Mouse (Mus musculus) midbrain, embryonic 11.5 days (tissue): ENCODE measurements at regions not wholly inside any gene's neighbourhood (a gene's known extent, or its start where the extent isn't known, plus 50 kb on each side); places are given as distances from the start of the nearest gene placed in this dataset.

Source experiments
- ATAC-seq: fragments of 200-750 bp; cut with Nextera tagmentation; 2 replicates; pipeline ENCODE4 v1.8.0; 2017; ENCODE audit warnings: moderate TSS enrichment, moderate library complexity; ENCODE audit not compliant: low FRiP score
- DNase-seq: peaks from one replicate; pipeline ENCODE4 v3.0.0; 2015; ENCODE audit warnings: low spot score; ENCODE audit errors: missing footprints
- H3K27ac ChIP-seq: fragments of 300-500 bp; sonication (generic); 2 replicates; pipeline ENCODE4 v1.5.1; 2014; ENCODE audit warnings: low read depth, low read length
- H3K27me3 ChIP-seq: fragments of 300-500 bp; sonication (generic); 2 replicates; pipeline ENCODE4 v1.6.1; 2014; ENCODE audit warnings: mild to moderate bottlenecking, low read length, moderate library complexity, mixed read lengths; ENCODE audit not compliant: control insufficient read depth, insufficient read depth
- H3K36me3 ChIP-seq: fragments of 300-500 bp; sonication (generic); 2 replicates; pipeline ENCODE4 v1.6.1; 2014; ENCODE audit warnings: mild to moderate bottlenecking, low read length, moderate library complexity, mixed read lengths; ENCODE audit not compliant: control insufficient read depth, insufficient read depth
- H3K4me1 ChIP-seq: fragments of 300-500 bp; sonication (generic); 2 replicates; pipeline ENCODE4 v1.6.1; 2014; ENCODE audit warnings: low read length; ENCODE audit not compliant: control insufficient read depth, insufficient read depth
- H3K4me2 ChIP-seq: fragments of 300-500 bp; sonication (generic); 2 replicates; pipeline ENCODE4 v1.6.1; 2014; ENCODE audit warnings: mild to moderate bottlenecking, moderate library complexity
- H3K4me3 ChIP-seq: fragments of 300-500 bp; sonication (generic); 2 replicates; pipeline ENCODE4 v1.5.1; 2014; ENCODE audit warnings: low read depth, low read length
- H3K9ac ChIP-seq: fragments of 300-500 bp; sonication (generic); 2 replicates; pipeline ENCODE4 v1.6.1; 2014; ENCODE audit warnings: low read length
- H3K9me3 ChIP-seq: fragments of 300-500 bp; sonication (generic); 2 replicates; pipeline ENCODE4 v1.6.1; 2016; ENCODE audit warnings: low read length; ENCODE audit not compliant: control insufficient read depth
- WGBS: fragments of 180-500 bp; shearing (Covaris S2); extraction: QIAGEN DNeasy Blood & Tissue Kit; methylation state at CpG from one replicate; pipeline ENCODE4 v1.1.7; 2014; 5-methylcytosine and 5-hydroxymethylcytosine counted together

- Histone ChIP-seq H3K4me1 (no peaks in the 10 kb centered on the region), H3K9me3 (no peaks in the 10 kb centered on the region), H3K4me3 (no peak overlapping the region), H3K27ac (no peak overlapping the region), H3K36me3 (no peaks in the 10 kb centered on the region), H3K4me2 (no peak overlapping the region), H3K27me3 (no peaks in the 10 kb centered on the region), H3K9ac (no peak overlapping the region)
- 88% methylated on average over 4 of the region's 4 CpGs for WGBS
- no peak for DNase-seq
- ATAC-seq, result no peak
Observed at GRCm38 (mm10) chr13:31254016-31254415, 280.0 kb downstream of the Gm5447 start.

- no peak for ATAC-seq
- no peak overlapping the region for H3K4me3 ChIP-seq
- 87% methylated on average over 3 of the region's 3 CpGs for WGBS
Observed at GRCm38 (mm10) chr13:31254744-31255143, 280.7 kb downstream of the Gm5447 start.

GRCm38 (mm10) chr13:31255506-31255905 is 281.5 kb downstream of the Gm5447 start:
- no peaks in the 10 kb centered on the region for H3K36me3 ChIP-seq
- no peaks in the 10 kb centered on the region for H3K27me3 ChIP-seq
- no peak overlapping the region for H3K4me2 ChIP-seq
- no peak overlapping the region for H3K4me3 ChIP-seq
- H3K4me1 ChIP-seq, result no peaks in the 10 kb centered on the region
- WGBS, result 90% methylated on average over 3 of the region's 3 CpGs
- no peak overlapping the region for H3K27ac ChIP-seq
- no peak overlapping the region for H3K9ac ChIP-seq
- no peak for DNase-seq
- no peak for ATAC-seq
- no peaks in the 10 kb centered on the region for H3K9me3 ChIP-seq

More at GRCm38 (mm10) chr13:31254744-31255143, 280.7 kb downstream of the Gm5447 start:
- Histone ChIP-seq H3K9ac (no peak overlapping the region), H3K27me3 (no peaks in the 10 kb centered on the region), H3K4me2 (no peak overlapping the region), H3K27ac (no peak overlapping the region), H3K4me1 (no peaks in the 10 kb centered on the region), H3K9me3 (no peaks in the 10 kb centered on the region), H3K36me3 (no peaks in the 10 kb centered on the region)
- no peak for DNase-seq

GRCm38 (mm10) chr13:31267865-31268264 is 288.1 kb upstream of the Foxq1 start:
- no peak overlapping the region for H3K9ac ChIP-seq
- DNase-seq (no peak), ATAC-seq (no peak)
- WGBS, result 79% methylated on average over 3 of the region's 3 CpGs
- no peaks in the 10 kb centered on the region for H3K36me3 ChIP-seq
- H3K4me3 ChIP-seq, result no peak overlapping the region
- no peak overlapping the region for H3K27ac ChIP-seq
- no peaks in the 10 kb centered on the region for H3K27me3 ChIP-seq
- H3K9me3 ChIP-seq, result no peaks in the 10 kb centered on the region
- H3K4me1 ChIP-seq, result no peaks in the 10 kb centered on the region
- H3K4me2 ChIP-seq, result no peak overlapping the region

- H3K27ac ChIP-seq, result no peak overlapping the region
- no peaks in the 10 kb centered on the region for H3K9me3 ChIP-seq
- no peak for ATAC-seq
- H3K4me3 ChIP-seq, result no peak overlapping the region
- no peaks in the 10 kb centered on the region for H3K27me3 ChIP-seq
- H3K4me2 ChIP-seq, result no peak overlapping the region
- no peaks in the 10 kb centered on the region for H3K4me1 ChIP-seq
- H3K36me3 ChIP-seq, result no peaks in the 10 kb centered on the region
- no peak overlapping the region for H3K9ac ChIP-seq
- 78% methylated on average over 6 of the region's 6 CpGs for WGBS
- DNase-seq, result no peak
Observed at GRCm38 (mm10) chr13:31276005-31276644, 279.8 kb upstream of the Foxq1 start.

GRCm38 (mm10) chr13:31290630-31291029 is 265.3 kb upstream of the Foxq1 start:
- no peaks in the 10 kb centered on the region for H3K4me1 ChIP-seq
- no peak overlapping the region for H3K4me2 ChIP-seq
- 94% methylated on average over 7 of the region's 7 CpGs for WGBS
- no peak overlapping the region for H3K9ac ChIP-seq
- H3K4me3 ChIP-seq, result no peak overlapping the region
- ATAC-seq (no peak), DNase-seq (no peak)
- no peaks in the 10 kb centered on the region for H3K36me3 ChIP-seq
- no peaks in the 10 kb centered on the region for H3K27me3 ChIP-seq
- H3K27ac ChIP-seq, result no peak overlapping the region
- H3K9me3 ChIP-seq, result no peaks in the 10 kb centered on the region

GRCm38 (mm10) chr13:31292584-31293387 is 263.1 kb upstream of the Foxq1 start:
- Histone ChIP-seq H3K4me2 (no peak overlapping the region), H3K9ac (no peak overlapping the region), H3K4me3 (no peak overlapping the region), H3K27me3 (no peaks in the 10 kb centered on the region), H3K27ac (no peak overlapping the region), H3K9me3 (no peaks in the 10 kb centered on the region), H3K36me3 (no peaks in the 10 kb centered on the region), H3K4me1 (no peaks in the 10 kb centered on the region)
- ATAC-seq, result no peak
- 85% methylated on average over 13 of the region's 13 CpGs for WGBS
- peak; percentile 57 for DNase-seq

- no peaks in the 10 kb centered on the region for H3K27me3 ChIP-seq
- H3K9ac ChIP-seq, result no peak overlapping the region
- peak; percentile 62 for DNase-seq
- 95% methylated on average over 7 of the region's 7 CpGs for WGBS
- H3K9me3 ChIP-seq, result no peaks in the 10 kb centered on the region
- no peak overlapping the region for H3K4me3 ChIP-seq
- H3K36me3 ChIP-seq, result no peaks in the 10 kb centered on the region
- no peak overlapping the region for H3K27ac ChIP-seq
- no peaks in the 10 kb centered on the region for H3K4me1 ChIP-seq
- no peak for ATAC-seq
- H3K4me2 ChIP-seq, result no peak overlapping the region
Observed at GRCm38 (mm10) chr13:31294011-31294410, 261.9 kb upstream of the Foxq1 start.

GRCm38 (mm10) chr13:31303194-31303593 is 252.7 kb upstream of the Foxq1 start:
- H3K4me1 ChIP-seq, result no peaks in the 10 kb centered on the region
- H3K27me3 ChIP-seq, result no peaks in the 10 kb centered on the region
- H3K27ac ChIP-seq, result no peak overlapping the region
- peak; percentile 19 for DNase-seq
- H3K36me3 ChIP-seq, result no peaks in the 10 kb centered on the region
- no peak for ATAC-seq
- 84% methylated on average over 5 of the region's 5 CpGs for WGBS
- no peak overlapping the region for H3K4me2 ChIP-seq
- no peak overlapping the region for H3K9ac ChIP-seq
- H3K4me3 ChIP-seq, result no peak overlapping the region
- H3K9me3 ChIP-seq, result no peaks in the 10 kb centered on the region
